Mouse (Mus musculus) limb, embryonic 10.5 days (tissue): ENCODE results near the gene Olfr914. TPM values are rescaled to one million over a fixed set of nuclear protein-coding genes. Genes with fewer than 3 reads are reported as not detected.

Experiments used
- DNase-seq: peaks from one replicate; pipeline ENCODE4 v3.0.0-alpha.2; 2017; ENCODE audit warnings: low spot score
- H3K27ac ChIP-seq: fragments of 300-500 bp; sonication (generic); 2 replicates; pipeline ENCODE4 v1.5.1; 2016; ENCODE audit warnings: mild to moderate bottlenecking
- H3K27me3 ChIP-seq: fragments of 300-500 bp; sonication (generic); 2 replicates; pipeline ENCODE4 v1.6.1; 2016; ENCODE audit warnings: low read depth, mild to moderate bottlenecking; ENCODE audit not compliant: poor library complexity, severe bottlenecking
- H3K36me3 ChIP-seq: fragments of 300-500 bp; sonication (generic); 2 replicates; pipeline ENCODE4 v1.6.1; 2016; ENCODE audit warnings: mild to moderate bottlenecking, moderate library complexity
- H3K4me1 ChIP-seq: fragments of 300-500 bp; sonication (generic); 2 replicates; pipeline ENCODE4 v1.6.1; 2016
- H3K4me3 ChIP-seq: fragments of 300-500 bp; sonication (generic); 2 replicates; pipeline ENCODE4 v1.5.1; 2016; ENCODE audit warnings: mild to moderate bottlenecking, moderate library complexity
- H3K9me3 ChIP-seq: fragments of 300-500 bp; sonication (generic); replicated peaks from 2 replicates; pipeline ENCODE4 v1.6.1; 2016; ENCODE audit warnings: mild to moderate bottlenecking
- WGBS: fragments of 180-500 bp; shearing (Covaris S2); methylation state at CpG from one replicate; pipeline ENCODE4 v1.1.7; 2016; 5-methylcytosine and 5-hydroxymethylcytosine counted together
- polyA plus RNA-seq: library from polyadenylated mRNA; unstranded; fragments of >200 nt; fragmentation: Nextera tagmentation; extraction: Ambion mirVana; gene quantifications from 2 replicates; pipeline ENCODE4 v1.2.1, GENCODE M21; 2016

Gene Olfr914
- polyA plus RNA-seq: not detected in 2 replicates

DNA sequence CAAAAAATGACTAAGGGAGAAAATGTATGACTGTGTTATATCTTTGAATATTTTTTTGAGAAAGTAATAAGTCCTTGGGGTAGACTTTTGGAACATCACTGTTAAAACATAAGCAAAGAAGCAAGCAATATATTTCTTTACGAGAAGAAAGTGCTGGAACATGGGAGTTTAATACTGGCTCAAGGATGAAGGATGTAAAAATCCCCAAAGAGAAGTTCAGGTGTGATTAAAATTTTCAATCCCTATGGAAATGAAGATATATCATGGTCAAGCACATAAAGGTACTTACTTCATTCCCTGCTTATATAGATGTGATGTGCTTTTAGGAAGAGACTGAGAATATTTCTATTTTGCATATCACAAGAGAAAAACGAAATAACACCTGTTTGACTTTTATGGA is at the start of gene Olfr914:
Gene Olfr914, plus strand, starts transcription at position 301 of the 400 bp plus-strand sequence.
- DNase-seq: no peak
- no peaks in the 10 kb centered on the region for H3K36me3 ChIP-seq
- no peak within 1 kb of the TSS for H3K4me3 ChIP-seq
- 80% methylated on average over 2 of the region's 2 CpGs for WGBS
- no peaks in the 10 kb centered on the region for H3K9me3 ChIP-seq
- no peaks in the 10 kb centered on the region for H3K4me1 ChIP-seq
- H3K27ac ChIP-seq: no peak within 1 kb of the TSS
- H3K27me3 ChIP-seq: no peaks in the 10 kb centered on the region

GRCm38 (mm10) chr9:38579878-38580277 is 25.0 kb upstream of the Olfr914 start, which contains the start of gene Olfr912:
TSS of gene Olfr912 (plus strand) at chr9:38580178.
- no peak for DNase-seq
- no peaks in the 10 kb centered on the region for H3K27me3 ChIP-seq
- no peaks in the 10 kb centered on the region for H3K9me3 ChIP-seq
- WGBS: 88% methylated on average over 1 of the region's 1 CpGs
- no peak within 1 kb of the TSS for H3K27ac ChIP-seq
- H3K4me1 ChIP-seq: no peaks in the 10 kb centered on the region
- no peaks in the 10 kb centered on the region for H3K36me3 ChIP-seq
- H3K4me3 ChIP-seq: no peak within 1 kb of the TSS

GRCm38 (mm10) chr9:38591056-38591455 is 13.8 kb upstream of the Olfr914 start:
- no peak overlapping the region for H3K4me3 ChIP-seq
- H3K4me1 ChIP-seq: no peaks in the 10 kb centered on the region
- H3K9me3 ChIP-seq: no peaks in the 10 kb centered on the region
- H3K27me3 ChIP-seq: no peaks in the 10 kb centered on the region
- no peak for DNase-seq
- 46% methylated on average over 1 of the region's 1 CpGs for WGBS
- H3K36me3 ChIP-seq: no peaks in the 10 kb centered on the region
- H3K27ac ChIP-seq: no peak overlapping the region

- Histone ChIP-seq H3K27me3 (no peaks in the 10 kb centered on the region), H3K4me3 (no peak within 1 kb of the TSS), H3K9me3 (no peaks in the 10 kb centered on the region), H3K27ac (no peak within 1 kb of the TSS), H3K4me1 (no peaks in the 10 kb centered on the region), H3K36me3 (no peaks in the 10 kb centered on the region)
- 61% methylated on average over 2 of the region's 2 CpGs for WGBS
- no peak for DNase-seq
Observed at GRCm38 (mm10) chr9:38592459-38592858, 12.4 kb upstream of the Olfr914 start, which contains the start of gene Olfr913. TSS of gene Olfr913 (plus strand) at chr9:38592759.

DNA sequence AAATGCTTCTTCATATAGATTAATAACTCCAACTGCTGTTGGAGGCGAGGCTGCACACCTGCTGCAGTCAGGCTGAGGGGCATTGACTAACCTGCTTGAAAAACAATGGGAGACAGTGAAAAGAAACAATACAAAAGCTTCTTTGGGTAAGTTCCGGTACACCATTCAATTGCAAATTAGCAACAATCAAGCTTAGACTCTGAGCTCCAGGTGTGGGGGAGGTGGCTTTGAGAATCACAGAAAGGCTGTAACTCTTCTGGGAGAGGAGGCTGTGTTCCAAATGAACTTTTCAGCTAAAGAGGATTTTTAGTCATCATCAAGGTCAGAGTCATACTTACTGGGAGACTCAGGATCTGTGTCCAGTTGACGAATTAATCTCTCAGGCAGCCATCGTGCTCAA is 27.5 kb downstream of the Olfr914 start:
- no peaks in the 10 kb centered on the region for H3K27me3 ChIP-seq
- no peak for DNase-seq
- 83% methylated on average over 4 of the region's 4 CpGs for WGBS
- H3K4me3 ChIP-seq: no peak overlapping the region
- no peaks in the 10 kb centered on the region for H3K36me3 ChIP-seq
- no peaks in the 10 kb centered on the region for H3K9me3 ChIP-seq
- no peak overlapping the region for H3K27ac ChIP-seq
- no peaks in the 10 kb centered on the region for H3K4me1 ChIP-seq

GRCm38 (mm10) chr9:38659775-38660174 is 54.9 kb downstream of the Olfr914 start, which contains the start of gene Olfr916:
TSS of gene Olfr916 (minus strand) at chr9:38659875.
- no peak within 1 kb of the TSS for H3K27ac ChIP-seq
- no peaks in the 10 kb centered on the region for H3K4me1 ChIP-seq
- no peaks in the 10 kb centered on the region for H3K9me3 ChIP-seq
- no peak for DNase-seq
- no peaks in the 10 kb centered on the region for H3K27me3 ChIP-seq
- no peaks in the 10 kb centered on the region for H3K36me3 ChIP-seq
- 78% methylated on average over 1 of the region's 1 CpGs for WGBS
- no peak within 1 kb of the TSS for H3K4me3 ChIP-seq

Other genes starting within 250 kb of the Olfr914 start
- not detected in 2 replicates for gene Olfr250, start 238.2 kb upstream of the Olfr914 start, polyA plus RNA-seq
- gene Olfr251, start 228.0 kb upstream of the Olfr914 start, polyA plus RNA-seq: not detected in 2 replicates
- gene Olfr147, start 203.4 kb upstream of the Olfr914 start, polyA plus RNA-seq: not detected in 2 replicates
- gene Olfr901, start 175.6 kb upstream of the Olfr914 start, polyA plus RNA-seq: not detected in 2 replicates
- gene Olfr902, start 157.4 kb upstream of the Olfr914 start, polyA plus RNA-seq: not detected in 2 replicates
- gene Olfr904, start 142.0 kb upstream of the Olfr914 start, polyA plus RNA-seq: not detected in 2 replicates
- gene Olfr905, start 134.0 kb upstream of the Olfr914 start, polyA plus RNA-seq: not detected in 2 replicates
- gene Olfr906, start 118.0 kb upstream of the Olfr914 start, polyA plus RNA-seq: not detected in 2 replicates
- gene Olfr907, start 109.3 kb upstream of the Olfr914 start, polyA plus RNA-seq: not detected in 2 replicates
- gene Olfr911-ps1, start 83.5 kb upstream of the Olfr914 start, polyA plus RNA-seq: not detected in 2 replicates
- not detected in 2 replicates for gene Olfr910, start 67.3 kb upstream of the Olfr914 start, polyA plus RNA-seq
- gene Olfr912, start 24.9 kb upstream of the Olfr914 start, polyA plus RNA-seq: not detected in 2 replicates
- gene Olfr913, start 12.3 kb upstream of the Olfr914 start, polyA plus RNA-seq: not detected in 2 replicates
- gene Olfr916, start 54.8 kb downstream of the Olfr914 start, polyA plus RNA-seq: not detected in 2 replicates
- not detected in 2 replicates for gene Olfr917, start 60.7 kb downstream of the Olfr914 start, polyA plus RNA-seq
- gene Olfr918, start 69.5 kb downstream of the Olfr914 start, polyA plus RNA-seq: not detected in 2 replicates
- gene Olfr919, start 98.6 kb downstream of the Olfr914 start, polyA plus RNA-seq: not detected in 2 replicates
- gene Vwa5a, start 113.2 kb downstream of the Olfr914 start, polyA plus RNA-seq: 4.8 and 7.8 TPM in 2 replicates
- gene Olfr920, start 147.2 kb downstream of the Olfr914 start, polyA plus RNA-seq: 0.04 TPM in 1 of 2 replicates, not detected in the other
- gene Olfr921, start 168.0 kb downstream of the Olfr914 start, polyA plus RNA-seq: not detected in 2 replicates
- gene Olfr922, start 209.5 kb downstream of the Olfr914 start, polyA plus RNA-seq: not detected in 2 replicates
- gene Olfr923, start 221.4 kb downstream of the Olfr914 start, polyA plus RNA-seq: not detected in 2 replicates
- gene Olfr924, start 239.3 kb downstream of the Olfr914 start, polyA plus RNA-seq: not detected in 2 replicates
- not detected in 2 replicates for gene Olfr26, start 250.0 kb downstream of the Olfr914 start, polyA plus RNA-seq